Mouse (Mus musculus): ENCODE data around the gene Snrnp200. TPM values are rescaled to one million over a fixed set of nuclear protein-coding genes. Genes with fewer than 3 reads are reported as not detected.

Snrnp200 gene
- total RNA-seq (2012; rRNA removed): 114 and 122 TPM in 2 replicates
- 100 to 1,000 TPM in 1 of 2 experiments, 10 to 100 TPM in 1; 67.5 to 137 TPM for polyA plus RNA-seq (2012; ENCODE audit: insufficient read depth in 1 of 2, insufficient read length in 2 of 2, low read depth in 1 of 2, low replicate concordance in 2 of 2, missing spikeins in 1 of 2)

DNA sequence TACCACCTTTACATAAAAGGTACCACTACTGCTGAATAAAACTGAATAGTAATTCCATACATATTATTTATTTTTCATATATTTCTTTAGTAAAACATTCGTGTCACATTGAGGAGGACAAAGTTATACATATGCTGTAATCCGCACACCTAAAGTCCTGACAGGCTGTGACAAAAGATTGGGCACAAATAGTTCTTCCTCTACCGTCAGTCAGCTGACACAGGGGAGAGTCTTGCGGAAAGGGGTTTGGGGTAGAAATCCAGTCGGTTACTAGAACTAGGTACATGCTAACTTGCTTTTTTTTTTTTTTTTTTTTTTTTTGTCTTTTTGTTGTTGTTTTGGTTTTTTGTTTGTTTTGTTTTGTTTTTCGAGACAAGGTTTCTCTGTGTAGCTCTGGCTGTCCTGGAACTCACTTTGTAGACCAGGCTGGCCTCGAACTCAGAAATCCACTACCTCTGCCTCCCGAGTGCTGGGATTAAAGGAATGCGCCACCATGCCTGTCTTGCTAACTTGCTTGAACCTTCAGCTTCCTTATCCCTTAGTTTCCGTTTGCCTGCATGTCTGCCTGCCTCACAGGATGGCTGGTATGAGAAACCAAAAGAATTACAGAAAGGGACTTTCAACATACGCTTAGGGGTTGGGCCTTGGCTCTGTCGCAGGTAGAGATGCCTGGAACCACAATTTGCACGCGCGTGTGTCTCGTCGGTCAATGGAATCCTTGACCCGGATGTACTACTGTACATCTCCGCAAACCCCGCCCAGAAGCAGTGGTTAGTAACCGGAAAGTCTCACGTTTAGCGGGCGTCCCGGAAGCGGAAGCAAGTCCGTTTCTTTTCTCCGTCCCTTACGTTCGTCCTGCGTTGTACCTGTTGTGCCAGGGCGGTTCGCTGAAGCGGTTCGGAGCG, at the start of gene Snrnp200, which contains the start of gene 1810024B03Rik:
Gene Snrnp200, plus strand, starts transcription at position 840 of the 905 bp plus-strand sequence.
Gene 1810024B03Rik, minus strand, starts transcription at position 734 of the 905 bp plus-strand sequence.
- Histone ChIP-seq H3K9me3 (replicated peaks; ENCODE audit: insufficient read depth, low read length) (no peaks in the 10 kb centered on the region), H3K4me3 (ENCODE audit: control insufficient read depth in 1 of 2, insufficient read depth in 1 of 2, low read depth in 2 of 2, low read length in 2 of 2) (peak within 1 kb of the TSS; percentile 77 to 80), H3K4me1 (ENCODE audit: control insufficient read depth in 1 of 2, insufficient read depth in 2 of 2, low read length in 2 of 2) (no peaks in the 10 kb centered on the region; a peak in 1 of 4 replicates), H3K36me3 (ENCODE audit: control insufficient read depth in 1 of 2, insufficient read depth in 2 of 2, low read length in 2 of 2) (peaks cover 4 to 12% of the 10 kb centered on the region in 2 experiments), H3K27ac (ENCODE audit: control insufficient read depth, low read depth, low read length) (peak within 1 kb of the TSS; percentile 93), H3K27me3 (ENCODE audit: control insufficient read depth in 1 of 2, insufficient read depth in 2 of 2, low read length in 2 of 2) (no peaks in the 10 kb centered on the region), H3K9ac (ENCODE audit: control insufficient read depth, low read depth, low read length, poor library complexity, severe bottlenecking) (peak within 1 kb of the TSS; percentile 79), H3K79me2 (ENCODE audit: control insufficient read depth, insufficient read depth, low read length, poor library complexity) (peaks cover 17% of the 10 kb centered on the region)
- TF ChIP-seq ZKSCAN1 (IDR thresholded peaks at IDR 0.05; ENCODE audit: low read depth, low read length): no peak
- no peak for TF ChIP-seq JUND (IDR thresholded peaks at IDR 0.05; ENCODE audit: low read depth, low read length)
- peak; percentile 78 for TF ChIP-seq USF1 (IDR thresholded peaks at IDR 0.05; ENCODE audit: low read depth, low read length)
- TF ChIP-seq HCFC1 (IDR thresholded peaks at IDR 0.05; ENCODE audit: low read depth, low read length): peak; percentile 96
- peak; percentile 94 for TF ChIP-seq KAT2A (conservative IDR thresholded peaks at IDR 0.05; ENCODE audit: low read depth, low read length)
- peak; percentile 21; the same call in 1 of the 2 replicates for TF ChIP-seq ZMIZ1 (IDR thresholded peaks at IDR 0.05; ENCODE audit: low read depth, low read length)
- no peak for TF ChIP-seq RCOR1 (IDR thresholded peaks at IDR 0.05; ENCODE audit: low read depth, low read length)
- peak; percentile 85 for TF ChIP-seq SIN3A (IDR thresholded peaks at IDR 0.05; ENCODE audit: low read length)
- peak; percentile 90 for TF ChIP-seq MXI1 (IDR thresholded peaks at IDR 0.05; ENCODE audit: low read depth, low read length)
- TF ChIP-seq ZNF384 (IDR thresholded peaks at IDR 0.05; ENCODE audit: low read depth, low read length): 0 out of 2 replicates have a peak, but pooled peaks have one; percentile 33
- peak; percentile 78 for TF ChIP-seq TBP (IDR thresholded peaks at IDR 0.05; ENCODE audit: low read depth, low read length)
- peak; percentile 23; the same call in 1 of the 2 replicates for TF ChIP-seq ETS1 (IDR thresholded peaks at IDR 0.05; ENCODE audit: low read depth, low read length)
- TF ChIP-seq GATA1 (IDR thresholded peaks at IDR 0.05; ENCODE audit: low read depth, low read length): peak; percentile 42; the same call in 1 of the 2 replicates
- no peak for TF ChIP-seq CHD1 (IDR thresholded peaks at IDR 0.05; ENCODE audit: low read depth, low read length)
- 0 out of 2 replicates have a peak, but pooled peaks have one; percentile 22 for TF ChIP-seq MAZ (IDR thresholded peaks at IDR 0.05; ENCODE audit: low read depth, low read length)
- TF ChIP-seq POLR2AphosphoS2 (IDR thresholded peaks at IDR 0.05; ENCODE audit: low read length): peak; percentile 77
- TF ChIP-seq ELF1 (IDR thresholded peaks at IDR 0.05; ENCODE audit: low read depth, low read length): peak; percentile 88
- TF ChIP-seq TCF12 (IDR thresholded peaks at IDR 0.05; ENCODE audit: low read depth, low read length): peak; percentile 75; the same call in 1 of the 2 replicates
- TF ChIP-seq CHD2 (IDR thresholded peaks at IDR 0.05; ENCODE audit: low read length): peak; percentile 87
- TF ChIP-seq MYC (IDR thresholded peaks at IDR 0.05; ENCODE audit: low read depth, low read length): peak; percentile 72
- TF ChIP-seq MYB (IDR thresholded peaks at IDR 0.05; ENCODE audit: low read depth, low read length): no peak; the same call in 1 of the 2 replicates
- TF ChIP-seq NELFE (IDR thresholded peaks at IDR 0.05; ENCODE audit: low read depth, low read length): peak; percentile 38; the same call in 1 of the 2 replicates
- peak; percentile 99 for DNase-seq (ENCODE audit: low read depth, low spot score)

All from MEL (cell line).